Mouse (Mus musculus) myocyte (in vitro differentiated cells): Measurements from ENCODE around the gene Ubxn10.

ENCODE experiments used
- E2F4 ChIP-seq: IDR thresholded peaks from one replicate; pipeline ENCODE4 v1.6.1; 2011; ENCODE audit warnings: mild to moderate bottlenecking, control low read depth, moderate library complexity; ENCODE audit not compliant: insufficient read depth
- MAX ChIP-seq: IDR thresholded peaks from one replicate; pipeline ENCODE4 v1.6.1; 2011; ENCODE audit warnings: low read depth, mild to moderate bottlenecking, control low read depth
- MYOD1 ChIP-seq, 3 experiments: IDR thresholded peaks; one replicate each; pipeline ENCODE4 v1.6.1; 2011; ENCODE audit warnings: control low read depth in 2 of 3, low read depth in 2 of 3, mild to moderate bottlenecking in 2 of 3, moderate library complexity in 1 of 3; ENCODE audit not compliant: insufficient read length in 2 of 3, control insufficient read depth in 1 of 3
- MYOG ChIP-seq, 3 experiments: IDR thresholded peaks; one replicate each; pipeline ENCODE4 v1.6.1; 2011; ENCODE audit warnings: control low read depth in 2 of 3, low read depth in 2 of 3, mild to moderate bottlenecking in 2 of 3; ENCODE audit not compliant: insufficient read length in 2 of 3, control insufficient read depth in 1 of 3, insufficient read depth in 1 of 3
- POLR2A ChIP-seq: IDR thresholded peaks from one replicate; pipeline ENCODE4 v1.6.1; 2011; ENCODE audit warnings: low read depth, mild to moderate bottlenecking, control low read depth, moderate library complexity; ENCODE audit not compliant: insufficient read length
- TCF3 ChIP-seq: IDR thresholded peaks from one replicate; pipeline ENCODE4 v1.6.1; 2011; ENCODE audit warnings: low read depth, control low read depth; ENCODE audit not compliant: insufficient read length
- USF1 ChIP-seq: IDR thresholded peaks from one replicate; pipeline ENCODE4 v1.6.1; 2011; ENCODE audit warnings: low read depth, mild to moderate bottlenecking, control low read depth, moderate library complexity

DNA sequence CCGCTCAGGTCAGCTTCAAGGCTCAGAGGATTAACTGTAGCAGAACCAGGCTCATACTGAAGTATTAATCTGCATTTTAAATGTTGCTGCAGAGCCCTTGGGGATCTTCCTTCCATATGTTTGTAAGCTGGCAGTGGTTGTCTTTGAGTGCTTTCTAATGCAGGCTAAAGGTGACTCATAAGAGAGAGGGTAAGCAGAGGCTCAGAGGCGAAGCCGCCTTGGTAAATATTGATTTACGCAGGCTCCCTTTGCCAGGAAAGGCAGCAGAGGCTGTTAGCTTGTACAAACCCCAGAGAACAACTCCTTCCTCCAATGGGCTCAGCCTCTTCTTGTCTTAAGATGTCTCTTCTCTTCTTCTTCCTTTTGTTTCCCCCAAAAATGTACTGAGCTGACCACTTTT lies 64.8 kb downstream of the Ubxn10 start:
- no peak for TF ChIP-seq MAX
- TF ChIP-seq MYOD1 (IDR thresholded peaks at IDR 0.05; ENCODE audit: control insufficient read depth in 1 of 3, insufficient read length in 2 of 3, low read depth in 2 of 3) = no peak
- no peak for TF ChIP-seq TCF3
- TF ChIP-seq USF1 = no peak
- no peak for TF ChIP-seq E2F4
- no peak for TF ChIP-seq POLR2A
- no peak for TF ChIP-seq MYOG (IDR thresholded peaks at IDR 0.05; ENCODE audit: control insufficient read depth in 1 of 3, insufficient read depth in 1 of 3, insufficient read length in 2 of 3, low read depth in 2 of 3)
